Mouse (Mus musculus) thymus, adult 18-20 months (tissue): Measurements from ENCODE around the gene Kctd10.
A peak's percentile ranks its signal among the peaks of the same experiment; 100 is the strongest.

Source experiments
- DNase-seq, 2 experiments: peaks; one replicate each; pipeline ENCODE4 v3.0.0; 2022; ENCODE audit warnings: mixed read lengths in 2 of 2

Kctd10 gene

GRCm38 (mm10) chr5:114342996-114343395 is 37.3 kb downstream of the Kctd10 start:
- no peak for DNase-seq

GRCm38 (mm10) chr5:114323791-114324507 is 56.4 kb downstream of the Kctd10 start:
- DNase-seq = peak; percentile 9 to 18

GRCm38 (mm10) chr5:114323105-114323790 is 57.1 kb downstream of the Kctd10 start:
- peak; percentile 45 to 70 for DNase-seq
